Mouse (Mus musculus): ENCODE results near the gene Atp2a3. TPM values are rescaled to one million over a fixed set of nuclear protein-coding genes. Genes with fewer than 3 reads are reported as not detected.

The Atp2a3 gene
- polyA plus RNA-seq, 1 experiment from 2014 or later, result 23.5 TPM

DNA sequence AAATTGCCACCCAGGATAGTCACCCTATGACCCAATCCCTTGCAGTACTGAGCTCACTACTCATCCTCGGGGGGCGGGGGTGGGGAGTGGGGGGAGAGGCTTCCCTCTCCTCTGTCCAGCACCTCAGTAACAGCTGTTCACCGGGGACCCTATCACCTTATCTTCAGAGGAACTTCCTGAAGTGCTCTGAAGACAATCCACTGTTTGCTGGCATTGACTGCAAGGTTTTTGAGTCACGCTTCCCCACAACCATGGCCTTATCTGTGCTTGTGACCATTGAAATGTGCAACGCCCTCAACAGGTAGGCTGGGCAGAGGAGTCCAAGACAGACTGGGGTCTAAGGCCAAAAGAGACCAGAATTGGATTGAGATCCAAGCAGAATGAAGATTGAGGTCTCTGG lies 26.8 kb downstream of the Atp2a3 start:
- no peak overlapping the region for H3K4me2 ChIP-seq
- H3K9ac ChIP-seq (ENCODE audit: low read depth, low read length), result no peak overlapping the region
- H3K4me3 ChIP-seq (ENCODE audit: low read depth, low read length), result no peak overlapping the region
- no peaks in the 10 kb centered on the region for H3K9me3 ChIP-seq (ENCODE audit: control insufficient read depth, low read length)
- peaks cover 15% of the 10 kb centered on the region for H3K4me1 ChIP-seq (replicated peaks; ENCODE audit: control insufficient read depth, insufficient read depth, low read length)
- no peak for ATAC-seq (replicated peaks; ENCODE audit: low FRiP score)
- H3K27ac ChIP-seq (ENCODE audit: low read depth, low read length), result no peak overlapping the region
- H3K36me3 ChIP-seq (ENCODE audit: control insufficient read depth, insufficient read depth, low read length), result no peaks in the 10 kb centered on the region
- 44% methylated on average over 5 of the region's 5 CpGs for WGBS
- H3K27me3 ChIP-seq (replicated peaks; ENCODE audit: control insufficient read depth, insufficient read depth, low read length), result no peaks in the 10 kb centered on the region
- no peak for DNase-seq (ENCODE audit: low spot score)

DNA sequence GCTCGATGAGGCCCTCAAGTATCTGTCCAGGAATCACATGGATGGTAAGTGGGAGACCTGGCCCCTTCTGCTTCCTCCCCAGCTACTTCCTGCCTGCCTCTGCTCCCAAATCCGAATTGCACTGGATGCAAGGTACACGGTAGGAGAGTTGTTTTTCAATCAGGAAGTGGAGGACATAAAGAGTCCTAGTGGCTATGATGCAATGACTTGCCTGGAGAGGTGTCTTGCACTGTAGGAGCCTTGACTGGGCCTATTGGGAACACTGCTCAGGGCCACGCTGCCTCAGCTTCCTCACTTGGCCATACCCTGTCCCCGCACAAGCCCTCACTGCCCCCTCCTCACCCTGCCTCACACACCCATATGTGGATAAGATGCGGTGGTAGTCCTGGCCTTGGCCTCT lies 28.1 kb downstream of the Atp2a3 start:
- Histone ChIP-seq H3K27ac (ENCODE audit: low read depth, low read length) (no peak overlapping the region), H3K36me3 (ENCODE audit: control insufficient read depth, insufficient read depth, low read length) (no peaks in the 10 kb centered on the region), H3K27me3 (replicated peaks; ENCODE audit: control insufficient read depth, insufficient read depth, low read length) (no peaks in the 10 kb centered on the region), H3K4me3 (ENCODE audit: low read depth, low read length) (no peak overlapping the region), H3K9me3 (ENCODE audit: control insufficient read depth, low read length) (no peaks in the 10 kb centered on the region), H3K9ac (ENCODE audit: low read depth, low read length) (no peak overlapping the region), H3K4me1 (replicated peaks; ENCODE audit: control insufficient read depth, insufficient read depth, low read length) (peaks cover 17% of the 10 kb centered on the region), H3K4me2 (no peak overlapping the region)
- 75% methylated on average over 6 of the region's 6 CpGs for WGBS
- ATAC-seq (replicated peaks; ENCODE audit: low FRiP score) (no peak), DNase-seq (ENCODE audit: low spot score) (no peak)

DNA sequence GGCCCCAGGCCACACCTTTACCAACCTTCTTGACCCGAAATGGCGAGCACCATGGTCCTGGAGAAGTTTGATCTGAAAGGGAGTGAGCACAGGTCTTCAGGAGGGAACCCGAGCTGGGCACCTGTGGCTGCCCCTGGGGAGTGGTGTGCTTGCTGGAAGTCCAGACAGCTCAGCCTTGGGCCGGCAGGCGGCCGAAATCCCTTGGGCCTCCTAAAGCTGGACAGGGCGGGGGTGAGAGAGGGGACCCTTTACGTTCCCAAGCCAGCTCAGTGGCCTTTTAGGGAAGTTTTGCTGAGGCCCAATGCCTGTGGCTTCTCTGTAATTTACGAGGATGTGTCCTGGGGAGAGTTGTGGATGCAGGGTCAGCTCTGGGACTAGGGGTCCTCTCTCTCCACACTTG lies 29.7 kb downstream of the Atp2a3 start:
- Histone ChIP-seq H3K4me1 (replicated peaks; ENCODE audit: control insufficient read depth, insufficient read depth, low read length) (peaks cover 17% of the 10 kb centered on the region), H3K36me3 (ENCODE audit: control insufficient read depth, insufficient read depth, low read length) (no peaks in the 10 kb centered on the region), H3K4me3 (ENCODE audit: low read depth, low read length) (no peak overlapping the region), H3K27me3 (replicated peaks; ENCODE audit: control insufficient read depth, insufficient read depth, low read length) (no peaks in the 10 kb centered on the region), H3K4me2 (no peak overlapping the region), H3K27ac (ENCODE audit: low read depth, low read length) (no peak overlapping the region), H3K9me3 (ENCODE audit: control insufficient read depth, low read length) (no peaks in the 10 kb centered on the region), H3K9ac (ENCODE audit: low read depth, low read length) (no peak overlapping the region)
- ATAC-seq (replicated peaks; ENCODE audit: low FRiP score) (no peak), DNase-seq (ENCODE audit: low spot score) (no peak)
- WGBS, result 75% methylated on average over 9 of the region's 9 CpGs

DNA sequence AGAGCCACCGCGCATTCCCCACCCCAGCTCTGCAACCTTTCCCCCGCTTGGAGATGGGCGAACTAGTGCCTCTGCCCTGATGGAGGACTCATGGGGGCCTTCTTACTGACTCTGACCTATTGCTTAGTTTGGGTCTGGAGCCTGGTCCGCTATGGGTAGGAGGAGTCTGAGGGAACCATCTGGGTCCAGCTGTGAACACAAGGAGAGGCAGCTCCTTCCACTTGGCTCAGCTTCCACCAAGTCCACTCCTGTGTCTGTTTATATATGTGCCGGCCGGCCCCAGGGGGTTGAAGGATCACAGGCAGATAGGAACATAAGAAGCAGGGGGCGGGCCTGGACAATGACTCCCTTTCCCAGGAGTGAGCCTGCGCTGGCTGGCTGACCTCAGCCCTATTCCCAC lies 31.0 kb downstream of the Atp2a3 start:
- no peak for DNase-seq (ENCODE audit: low spot score)
- no peak overlapping the region for H3K4me3 ChIP-seq (ENCODE audit: low read depth, low read length)
- H3K9me3 ChIP-seq (ENCODE audit: control insufficient read depth, low read length), result no peaks in the 10 kb centered on the region
- WGBS, result 63% methylated on average over 9 of the region's 9 CpGs
- H3K27me3 ChIP-seq (replicated peaks; ENCODE audit: control insufficient read depth, insufficient read depth, low read length), result no peaks in the 10 kb centered on the region
- H3K9ac ChIP-seq (ENCODE audit: low read depth, low read length), result no peak overlapping the region
- H3K36me3 ChIP-seq (ENCODE audit: control insufficient read depth, insufficient read depth, low read length), result no peaks in the 10 kb centered on the region
- no peak overlapping the region for H3K4me2 ChIP-seq
- ATAC-seq (replicated peaks; ENCODE audit: low FRiP score), result no peak
- peaks cover 12% of the 10 kb centered on the region for H3K4me1 ChIP-seq (replicated peaks; ENCODE audit: control insufficient read depth, insufficient read depth, low read length)
- H3K27ac ChIP-seq (ENCODE audit: low read depth, low read length), result no peak overlapping the region

DNA sequence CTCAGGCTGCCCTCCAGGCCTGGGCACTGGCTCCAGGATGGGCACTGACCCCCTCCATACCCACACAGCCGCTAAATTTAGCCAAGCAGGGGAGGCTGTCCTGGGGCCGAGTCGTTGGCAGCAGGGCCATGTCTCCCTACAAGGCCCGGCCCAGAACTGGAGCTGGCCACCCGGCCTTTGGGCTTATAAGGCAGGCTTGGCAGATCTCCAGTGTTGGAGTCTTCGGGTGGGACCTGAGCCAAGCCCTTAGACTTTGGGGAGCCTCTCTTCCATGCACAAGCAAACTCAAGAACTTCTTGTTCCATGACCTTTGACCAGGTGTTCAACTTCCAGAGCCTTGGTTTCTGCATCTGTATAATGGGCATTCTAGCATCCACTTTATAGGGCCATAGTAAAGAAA lies 35.4 kb downstream of the Atp2a3 start:
- Histone ChIP-seq H3K4me2 (no peak overlapping the region), H3K9ac (ENCODE audit: low read depth, low read length) (no peak overlapping the region), H3K27ac (ENCODE audit: low read depth, low read length) (no peak overlapping the region), H3K27me3 (replicated peaks; ENCODE audit: control insufficient read depth, insufficient read depth, low read length) (no peaks in the 10 kb centered on the region), H3K4me3 (ENCODE audit: low read depth, low read length) (no peak overlapping the region), H3K4me1 (replicated peaks; ENCODE audit: control insufficient read depth, insufficient read depth, low read length) (peaks cover 26% of the 10 kb centered on the region), H3K36me3 (ENCODE audit: control insufficient read depth, insufficient read depth, low read length) (no peaks in the 10 kb centered on the region), H3K9me3 (ENCODE audit: control insufficient read depth, low read length) (no peaks in the 10 kb centered on the region)
- WGBS, result 92% methylated on average over 6 of the region's 6 CpGs
- DNase-seq (ENCODE audit: low spot score), result no peak
- ATAC-seq (replicated peaks; ENCODE audit: low FRiP score), result no peak

DNA sequence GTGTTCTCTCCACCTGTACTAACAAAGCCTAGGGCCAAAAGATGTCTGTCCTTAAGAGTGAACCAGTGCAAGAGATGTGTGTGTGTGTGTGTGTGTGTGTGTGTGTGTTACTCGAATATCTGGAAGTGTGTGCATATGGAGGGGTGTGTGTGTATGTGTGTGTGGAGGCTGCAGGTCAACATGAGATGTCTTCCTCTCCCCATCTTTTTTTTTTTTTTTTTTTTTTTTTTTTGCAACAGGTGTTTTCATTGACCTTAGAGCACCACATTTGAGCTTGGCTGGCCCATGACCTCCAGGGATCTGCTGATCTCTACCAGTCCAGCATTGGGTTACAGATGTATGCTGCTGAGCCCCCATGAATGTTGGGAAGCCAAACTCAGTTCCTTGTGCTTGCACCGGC lies 35.8 kb downstream of the Atp2a3 start:
- DNase-seq (ENCODE audit: low spot score), result no peak
- H3K4me3 ChIP-seq (ENCODE audit: low read depth, low read length), result no peak overlapping the region

DNA sequence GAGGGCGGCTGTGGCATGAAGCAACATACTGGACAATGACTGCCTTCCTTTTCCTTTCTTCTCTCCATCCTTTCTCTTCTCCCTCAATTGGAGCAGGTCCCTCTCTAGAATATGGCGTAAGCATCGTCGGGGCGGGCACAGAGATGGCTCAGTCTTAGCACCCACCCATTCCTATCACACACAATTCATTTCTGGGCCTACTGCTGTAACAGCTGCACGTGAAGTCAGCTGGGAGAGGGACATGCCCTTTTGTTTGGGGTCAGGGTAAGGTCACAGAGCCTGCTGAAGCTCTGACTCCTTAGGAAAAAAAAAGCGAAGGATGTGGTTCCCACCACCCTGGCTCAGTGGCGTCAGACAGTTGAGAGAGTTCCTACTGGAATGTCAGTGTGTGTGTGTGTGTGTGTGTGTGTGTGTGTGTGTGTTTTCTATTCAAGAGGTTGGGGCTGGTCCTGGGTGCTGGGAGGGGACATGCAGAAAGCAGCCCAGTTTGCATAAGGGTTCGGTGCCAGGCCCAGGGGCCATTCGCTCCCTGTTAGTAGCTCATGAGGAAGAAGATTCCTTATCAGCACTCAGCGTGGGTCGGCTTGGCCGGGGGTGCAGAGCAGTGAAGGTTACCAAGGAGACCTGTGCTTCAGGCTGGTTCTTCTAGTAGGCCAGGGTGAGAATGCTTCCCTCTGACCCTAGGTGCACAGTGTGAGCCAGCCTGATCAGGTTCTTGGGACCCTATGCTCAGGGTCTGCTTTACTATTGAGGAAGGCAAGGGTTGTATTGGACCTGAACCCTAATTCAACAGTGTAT lies 36.8 kb downstream of the Atp2a3 start:
- Histone ChIP-seq H3K27me3 (replicated peaks; ENCODE audit: control insufficient read depth, insufficient read depth, low read length) (no peaks in the 10 kb centered on the region), H3K4me1 (replicated peaks; ENCODE audit: control insufficient read depth, insufficient read depth, low read length) (peaks cover 20% of the 10 kb centered on the region), H3K9ac (ENCODE audit: low read depth, low read length) (no peak overlapping the region), H3K4me3 (ENCODE audit: low read depth, low read length) (no peak overlapping the region), H3K27ac (ENCODE audit: low read depth, low read length) (0 out of 2 replicates have a peak overlapping the region, but pooled peaks have one; percentile 28), H3K4me2 (no peak overlapping the region), H3K9me3 (ENCODE audit: control insufficient read depth, low read length) (no peaks in the 10 kb centered on the region), H3K36me3 (ENCODE audit: control insufficient read depth, insufficient read depth, low read length) (no peaks in the 10 kb centered on the region)
- ATAC-seq (replicated peaks; ENCODE audit: low FRiP score) (no peak), DNase-seq (ENCODE audit: low spot score) (no peak)
- WGBS, result 48% methylated on average over 13 of the region's 13 CpGs

More for the DNA sequence above, 35.8 kb downstream of the Atp2a3 start:
- ATAC-seq (replicated peaks; ENCODE audit: low FRiP score), result no peak
- Histone ChIP-seq H3K4me2 (no peak overlapping the region), H3K27ac (ENCODE audit: low read depth, low read length) (no peak overlapping the region), H3K36me3 (ENCODE audit: control insufficient read depth, insufficient read depth, low read length) (no peaks in the 10 kb centered on the region), H3K9ac (ENCODE audit: low read depth, low read length) (no peak overlapping the region), H3K9me3 (ENCODE audit: control insufficient read depth, low read length) (no peaks in the 10 kb centered on the region), H3K27me3 (replicated peaks; ENCODE audit: control insufficient read depth, insufficient read depth, low read length) (no peaks in the 10 kb centered on the region), H3K4me1 (replicated peaks; ENCODE audit: control insufficient read depth, insufficient read depth, low read length) (peaks cover 26% of the 10 kb centered on the region)
- WGBS, result 78% methylated on average over 2 of the region's 2 CpGs

DNA sequence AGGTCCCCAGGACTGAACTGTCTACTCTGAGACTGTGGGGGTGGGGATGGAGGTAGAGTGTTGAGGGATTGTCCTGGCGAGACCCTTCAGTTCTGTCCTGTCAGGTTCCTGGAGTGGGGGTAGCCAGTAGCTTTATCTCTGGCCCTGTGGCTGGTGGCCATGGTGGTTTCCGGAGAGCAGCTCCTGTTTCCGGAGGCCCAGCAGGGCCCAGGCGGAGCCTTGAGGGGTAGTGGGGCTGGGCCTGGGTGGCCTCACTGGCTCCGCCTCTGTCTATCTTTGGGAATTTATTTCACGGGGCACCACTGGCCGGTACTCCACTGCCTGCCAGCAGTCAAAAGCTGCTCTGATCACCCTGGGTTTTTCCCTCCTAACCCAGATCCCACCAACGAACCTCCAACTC lies 37.8 kb downstream of the Atp2a3 start, which contains the start of gene P2rx1:
TSS of gene P2rx1 (plus strand) at position 333 of the 400 bp plus-strand sequence.
- peaks cover 17% of the 10 kb centered on the region for H3K4me1 ChIP-seq (replicated peaks; ENCODE audit: control insufficient read depth, insufficient read depth, low read length)
- peak; percentile 77 for ATAC-seq (replicated peaks; ENCODE audit: low FRiP score)
- peak within 1 kb of the TSS; percentile 62 for H3K4me2 ChIP-seq
- H3K9ac ChIP-seq (ENCODE audit: low read depth, low read length), result peak within 1 kb of the TSS; percentile 49
- WGBS, result 14% methylated on average over 8 of the region's 8 CpGs
- H3K4me3 ChIP-seq (ENCODE audit: low read depth, low read length), result peak within 1 kb of the TSS; percentile 35
- DNase-seq (ENCODE audit: low spot score), result peak; percentile 56
- peak within 1 kb of the TSS; percentile 45 for H3K27ac ChIP-seq (ENCODE audit: low read depth, low read length)
- H3K9me3 ChIP-seq (ENCODE audit: control insufficient read depth, low read length), result no peaks in the 10 kb centered on the region
- H3K27me3 ChIP-seq (replicated peaks; ENCODE audit: control insufficient read depth, insufficient read depth, low read length), result no peaks in the 10 kb centered on the region
- H3K36me3 ChIP-seq (ENCODE audit: control insufficient read depth, insufficient read depth, low read length), result no peaks in the 10 kb centered on the region

DNA sequence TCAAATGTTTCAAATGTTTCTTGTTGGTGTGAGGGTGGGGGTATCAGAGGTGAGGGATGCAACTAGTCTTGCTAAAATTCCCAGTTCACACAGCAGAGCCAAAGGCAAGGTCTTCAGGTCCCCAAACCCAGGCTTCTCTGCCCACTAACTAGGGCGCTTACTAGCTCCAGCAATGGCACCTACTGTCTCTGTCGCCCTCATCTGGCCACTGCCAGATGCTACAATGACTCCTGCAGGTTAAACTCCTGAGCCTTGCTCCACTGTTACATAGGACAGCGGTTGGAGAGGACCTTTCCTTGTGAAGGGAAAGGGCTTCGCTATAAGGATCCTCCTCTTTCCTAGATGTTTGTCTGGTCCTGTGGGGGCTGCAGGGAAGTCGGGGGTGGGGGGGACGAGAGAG lies 40.1 kb downstream of the Atp2a3 start:
- H3K36me3 ChIP-seq (ENCODE audit: control insufficient read depth, insufficient read depth, low read length), result no peaks in the 10 kb centered on the region
- no peak overlapping the region for H3K9ac ChIP-seq (ENCODE audit: low read depth, low read length)
- no peak overlapping the region for H3K27ac ChIP-seq (ENCODE audit: low read depth, low read length)
- peak overlapping the region; percentile 18; the same call in 1 of the 2 replicates for H3K4me2 ChIP-seq
- H3K4me1 ChIP-seq (replicated peaks; ENCODE audit: control insufficient read depth, insufficient read depth, low read length), result peaks cover 17% of the 10 kb centered on the region
- no peaks in the 10 kb centered on the region for H3K9me3 ChIP-seq (ENCODE audit: control insufficient read depth, low read length)
- no peaks in the 10 kb centered on the region for H3K27me3 ChIP-seq (replicated peaks; ENCODE audit: control insufficient read depth, insufficient read depth, low read length)
- 8% methylated on average over 6 of the region's 6 CpGs for WGBS
- 0 out of 2 replicates have a peak overlapping the region, but pooled peaks have one; percentile 15 for H3K4me3 ChIP-seq (ENCODE audit: low read depth, low read length)
- DNase-seq (ENCODE audit: low spot score), result peak; percentile 60
- peak; percentile 53; the same call in 1 of the 2 replicates for ATAC-seq (replicated peaks; ENCODE audit: low FRiP score)
